Mouse (Mus musculus): ENCODE measurements around the gene Usp19. TPM values are rescaled to one million over a fixed set of nuclear protein-coding genes. Genes with fewer than 3 reads are reported as not detected.

Gene Usp19
- polyA plus RNA-seq, 1 experiment from 2014 or later = 104 TPM

DNA sequence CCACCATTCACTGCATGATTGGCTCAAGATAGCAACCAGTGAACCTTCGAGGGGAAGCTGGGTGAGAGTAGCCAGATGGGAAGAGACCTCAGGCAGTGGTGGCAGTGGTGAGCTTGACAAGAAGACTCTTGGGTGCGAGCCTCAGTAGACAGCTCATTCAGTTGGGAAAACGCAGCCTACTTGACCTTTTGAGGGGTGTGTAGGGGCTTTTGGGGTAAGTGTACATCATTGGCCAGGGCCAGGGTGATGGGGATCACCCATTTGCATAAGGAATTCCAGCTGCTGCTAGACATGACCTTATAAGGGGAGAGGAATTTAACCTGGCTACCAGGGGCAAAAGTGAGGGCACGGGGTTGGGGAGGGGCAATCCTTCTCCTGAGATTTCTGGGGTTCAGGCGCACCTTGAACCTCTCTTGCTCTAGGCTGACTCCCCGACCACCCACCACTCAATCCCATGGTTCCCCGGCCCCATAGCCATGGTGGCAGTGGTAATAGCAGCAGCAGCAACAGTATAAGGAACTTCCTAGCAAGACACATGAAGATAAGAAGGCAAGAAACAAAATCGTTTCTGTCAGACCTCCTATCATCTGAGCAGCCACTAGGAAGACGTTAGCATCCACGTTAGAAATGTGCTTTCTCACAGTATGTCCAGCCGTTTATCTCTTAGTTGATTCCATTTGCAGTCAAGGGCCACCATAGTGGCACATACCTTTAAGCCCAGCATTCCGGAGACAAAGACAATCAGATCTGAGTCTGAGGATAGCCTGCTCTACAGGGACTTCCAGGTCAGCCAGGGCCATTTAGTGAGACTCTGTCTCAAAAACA lies 34.4 kb upstream of the Usp19 start:
- Histone ChIP-seq H3K9ac (no peak overlapping the region), H3K27me3 (replicated peaks) (no peaks in the 10 kb centered on the region), H3K4me3 (no peak overlapping the region), H3K27ac (no peak overlapping the region), H3K4me2 (replicated peaks) (no peak overlapping the region), H3K36me3 (no peaks in the 10 kb centered on the region), H3K4me1 (peaks cover 16% of the 10 kb centered on the region), H3K9me3 (no peaks in the 10 kb centered on the region)
- WGBS = 80% methylated on average over 12 of the region's 12 CpGs
- no peak for ATAC-seq (ENCODE audit: low FRiP score, low read depth)

DNA sequence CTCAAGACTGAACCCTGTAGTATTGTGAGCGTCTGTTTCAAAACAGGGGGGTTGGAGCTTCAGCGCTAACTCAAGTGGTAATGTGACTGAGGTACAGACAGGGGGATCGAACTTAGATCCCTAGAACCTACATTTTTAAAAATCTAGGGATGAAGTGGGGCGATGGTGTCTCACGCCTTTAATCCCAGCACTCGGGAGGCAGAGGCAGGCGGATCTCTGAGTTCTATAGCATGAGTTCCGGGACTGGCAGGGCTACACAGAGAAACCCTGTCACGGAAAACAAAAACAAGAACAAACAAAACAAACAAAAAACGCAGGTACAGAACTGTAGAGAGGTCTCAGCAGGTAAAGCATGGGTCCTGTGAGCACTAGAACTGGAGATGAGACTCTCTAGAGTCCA lies 33.4 kb upstream of the Usp19 start:
- H3K4me2 ChIP-seq (replicated peaks) = no peak overlapping the region
- peaks cover 15% of the 10 kb centered on the region for H3K4me1 ChIP-seq
- H3K9ac ChIP-seq = no peak overlapping the region
- no peaks in the 10 kb centered on the region for H3K27me3 ChIP-seq (replicated peaks)
- no peak overlapping the region for H3K27ac ChIP-seq
- H3K36me3 ChIP-seq = no peaks in the 10 kb centered on the region
- no peaks in the 10 kb centered on the region for H3K9me3 ChIP-seq
- no peak overlapping the region for H3K4me3 ChIP-seq
- no peak for ATAC-seq (ENCODE audit: low FRiP score, low read depth)
- 88% methylated on average over 10 of the region's 10 CpGs for WGBS

GRCm38 (mm10) chr9:108459939-108460318 lies 30.5 kb upstream of the Usp19 start:
- H3K4me1 ChIP-seq = peaks cover 13% of the 10 kb centered on the region
- ATAC-seq (ENCODE audit: low FRiP score, low read depth) = peak; percentile 27; the same call in 1 of the 2 replicates

DNA sequence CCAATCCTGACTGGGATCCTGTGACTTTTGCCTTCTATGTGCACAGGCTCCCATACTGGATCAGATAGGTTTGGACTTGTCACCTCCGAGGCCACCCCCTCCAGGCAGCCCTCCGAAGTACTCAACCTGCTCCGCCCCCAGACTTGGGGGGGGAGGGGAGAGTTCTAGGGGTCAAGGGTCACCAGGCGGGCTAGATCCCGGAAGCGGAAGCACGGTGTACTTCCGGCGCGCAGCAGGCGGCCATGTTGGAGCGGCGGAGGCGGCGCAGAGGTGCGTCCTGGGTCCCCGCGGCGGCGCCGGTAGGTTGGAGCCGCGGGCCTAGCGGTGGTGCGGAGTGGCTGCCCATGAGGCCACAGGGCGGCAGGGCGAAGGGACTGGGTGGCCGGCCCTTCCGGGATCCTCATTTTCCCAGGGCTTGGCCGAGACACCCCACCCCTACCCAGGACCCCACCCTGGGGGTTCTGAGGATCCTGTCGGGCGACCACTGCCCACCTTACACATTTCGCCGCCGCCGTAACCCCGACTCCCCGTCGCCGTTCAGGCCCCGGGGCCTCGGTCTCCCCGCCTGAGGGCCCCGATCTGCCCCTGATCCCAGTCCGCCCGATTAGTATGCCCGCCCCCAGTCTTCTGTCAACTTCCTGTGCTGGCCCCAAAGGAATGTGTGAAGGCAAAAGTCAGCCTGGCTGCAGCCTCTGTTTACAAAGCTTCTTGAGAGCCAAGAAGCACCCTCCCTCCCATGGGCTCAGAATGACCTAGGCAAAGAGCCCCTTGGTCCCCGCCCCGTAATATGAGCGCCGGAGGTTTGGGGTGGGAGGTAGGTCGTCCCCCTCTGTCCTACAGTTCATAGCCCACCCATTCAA lies 29.9 kb upstream of the Usp19 start, which contains the start of gene Ccdc71:
Gene Ccdc71 (plus strand): TSS at position 209 of the 860 bp plus-strand sequence.
- WGBS = under 1% methylated on average over 50 of the region's 52 CpGs
- H3K9ac ChIP-seq = peak within 1 kb of the TSS; percentile 78
- H3K27ac ChIP-seq = peak within 1 kb of the TSS; percentile 54; the same call in 1 of the 2 replicates
- peaks cover 13% of the 10 kb centered on the region for H3K4me1 ChIP-seq
- H3K4me2 ChIP-seq (replicated peaks) = peak within 1 kb of the TSS; percentile 82
- peak; percentile 81 for ATAC-seq (ENCODE audit: low FRiP score, low read depth)
- H3K9me3 ChIP-seq = no peaks in the 10 kb centered on the region
- H3K27me3 ChIP-seq (replicated peaks) = no peaks in the 10 kb centered on the region
- peaks cover 29% of the 10 kb centered on the region for H3K36me3 ChIP-seq
- H3K4me3 ChIP-seq = peak within 1 kb of the TSS; percentile 85

More at GRCm38 (mm10) chr9:108459939-108460318, 30.5 kb upstream of the Usp19 start:
- Histone ChIP-seq H3K9ac (no peak overlapping the region; the same call in 1 of the 2 replicates), H3K4me3 (peak overlapping the region; percentile 85), H3K27me3 (replicated peaks) (no peaks in the 10 kb centered on the region), H3K4me2 (replicated peaks) (peak overlapping the region; percentile 82), H3K36me3 (peaks cover 23% of the 10 kb centered on the region), H3K27ac (no peak overlapping the region), H3K9me3 (no peaks in the 10 kb centered on the region)
- WGBS = 98% methylated on average over 1 of the region's 1 CpGs

DNA sequence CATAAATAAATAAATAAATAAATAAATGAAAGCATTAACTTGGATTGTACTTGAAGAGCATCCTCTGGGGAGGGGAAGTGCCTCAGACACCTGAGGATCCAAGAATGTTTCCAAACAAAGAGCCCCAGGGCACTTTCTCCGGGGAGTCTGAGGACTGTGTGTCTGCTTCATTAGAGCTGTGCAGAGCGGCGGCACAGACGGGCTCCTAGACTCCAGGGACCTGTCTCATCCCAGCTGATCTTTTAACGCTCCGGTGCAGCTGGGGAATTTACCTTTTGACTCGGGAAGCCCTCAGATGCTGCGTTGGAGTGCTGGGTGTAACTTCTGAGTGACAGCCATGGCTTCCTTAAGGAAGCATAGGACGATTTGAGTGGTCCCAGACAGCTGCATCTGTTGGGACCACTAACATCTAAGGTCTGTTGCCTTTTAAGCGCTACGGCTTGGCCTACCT lies 29.2 kb upstream of the Usp19 start, which contains the start of gene Klhdc8b:
Gene Klhdc8b (minus strand): TSS at position 401 of the 451 bp plus-strand sequence.
- Histone ChIP-seq H3K36me3 (peaks cover 35% of the 10 kb centered on the region), H3K9ac (peak within 1 kb of the TSS; percentile 78), H3K4me2 (replicated peaks) (peak within 1 kb of the TSS; percentile 82), H3K27me3 (replicated peaks) (no peaks in the 10 kb centered on the region), H3K4me1 (peaks cover 13% of the 10 kb centered on the region), H3K4me3 (peak within 1 kb of the TSS; percentile 85), H3K9me3 (no peaks in the 10 kb centered on the region), H3K27ac (peak within 1 kb of the TSS; percentile 54; the same call in 1 of the 2 replicates)
- WGBS = 28% methylated on average over 11 of the region's 11 CpGs
- peak; percentile 42 for ATAC-seq (ENCODE audit: low FRiP score, low read depth)

DNA sequence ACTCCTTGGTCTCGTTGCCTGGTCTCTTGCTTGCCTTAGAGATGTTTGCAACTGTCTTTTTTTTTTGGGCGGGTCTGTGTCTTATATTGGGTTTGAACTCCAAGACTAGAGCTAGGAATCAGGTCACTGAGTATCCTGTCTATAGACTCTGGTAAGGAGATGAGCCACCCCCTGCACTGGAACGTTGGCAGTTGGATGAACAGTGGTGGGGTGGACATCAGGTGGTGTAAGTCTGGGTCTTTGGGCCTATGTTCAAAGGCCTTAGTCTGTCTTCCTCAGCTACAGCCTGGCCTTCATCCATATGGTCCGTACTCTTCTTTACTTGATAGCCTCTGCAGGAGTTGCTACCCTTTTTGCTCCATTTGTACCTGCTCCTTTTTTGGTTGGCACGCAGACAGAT lies 28.7 kb upstream of the Usp19 start:
- H3K27me3 ChIP-seq (replicated peaks) = no peaks in the 10 kb centered on the region
- H3K9me3 ChIP-seq = no peaks in the 10 kb centered on the region
- ATAC-seq (ENCODE audit: low FRiP score, low read depth) = no peak
- peaks cover 13% of the 10 kb centered on the region for H3K4me1 ChIP-seq
- H3K36me3 ChIP-seq = peaks cover 37% of the 10 kb centered on the region
- H3K27ac ChIP-seq = no peak overlapping the region
- peak overlapping the region; percentile 78; the same call in 1 of the 2 replicates for H3K9ac ChIP-seq
- peak overlapping the region; percentile 82 for H3K4me2 ChIP-seq (replicated peaks)
- WGBS = 94% methylated on average over 5 of the region's 5 CpGs
- peak overlapping the region; percentile 85 for H3K4me3 ChIP-seq

GRCm38 (mm10) chr9:108462192-108462591 lies 28.2 kb upstream of the Usp19 start:
- Histone ChIP-seq H3K4me1 (peaks cover 13% of the 10 kb centered on the region), H3K4me3 (no peak overlapping the region), H3K27ac (no peak overlapping the region), H3K9me3 (no peaks in the 10 kb centered on the region), H3K9ac (no peak overlapping the region), H3K27me3 (replicated peaks) (no peaks in the 10 kb centered on the region), H3K36me3 (peaks cover 41% of the 10 kb centered on the region), H3K4me2 (replicated peaks) (no peak overlapping the region; the same call in 1 of the 2 replicates)
- WGBS = 95% methylated on average over 10 of the region's 10 CpGs
- no peak for ATAC-seq (ENCODE audit: low FRiP score, low read depth)

GRCm38 (mm10) chr9:108463713-108464112 lies 26.7 kb upstream of the Usp19 start:
- WGBS = 96% methylated on average over 9 of the region's 9 CpGs
- Histone ChIP-seq H3K4me1 (peaks cover 13% of the 10 kb centered on the region), H3K36me3 (peaks cover 44% of the 10 kb centered on the region), H3K9ac (no peak overlapping the region), H3K4me3 (no peak overlapping the region), H3K4me2 (replicated peaks) (no peak overlapping the region), H3K9me3 (no peaks in the 10 kb centered on the region), H3K27ac (no peak overlapping the region), H3K27me3 (replicated peaks) (no peaks in the 10 kb centered on the region)
- no peak for ATAC-seq (ENCODE audit: low FRiP score, low read depth)

DNA sequence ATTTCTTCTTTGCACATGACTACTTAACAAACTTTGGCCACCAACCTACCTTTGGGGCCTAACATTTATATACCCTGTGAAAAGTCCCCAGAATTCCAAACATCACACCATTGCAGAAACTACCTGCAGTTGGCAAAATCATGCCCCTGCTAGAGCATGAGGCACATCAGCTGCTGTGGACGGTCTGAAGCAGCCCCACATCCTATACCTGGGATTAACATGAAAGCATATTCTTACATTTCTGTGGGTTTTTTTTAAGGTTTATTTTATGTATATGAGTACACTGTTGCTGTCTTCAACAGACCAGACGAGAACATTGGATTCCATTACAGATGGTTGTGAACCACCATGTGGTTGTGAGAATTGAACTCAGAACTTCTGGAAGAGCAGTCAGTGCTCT lies 24.2 kb upstream of the Usp19 start:
- Histone ChIP-seq H3K36me3 (peaks cover 44% of the 10 kb centered on the region), H3K27ac (no peak overlapping the region), H3K9ac (no peak overlapping the region), H3K9me3 (no peaks in the 10 kb centered on the region), H3K4me3 (no peak overlapping the region), H3K4me1 (peaks cover 7% of the 10 kb centered on the region), H3K27me3 (replicated peaks) (no peaks in the 10 kb centered on the region), H3K4me2 (replicated peaks) (no peak overlapping the region)
- no peak for ATAC-seq (ENCODE audit: low FRiP score, low read depth)
- WGBS = 95% methylated on average over 2 of the region's 2 CpGs

DNA sequence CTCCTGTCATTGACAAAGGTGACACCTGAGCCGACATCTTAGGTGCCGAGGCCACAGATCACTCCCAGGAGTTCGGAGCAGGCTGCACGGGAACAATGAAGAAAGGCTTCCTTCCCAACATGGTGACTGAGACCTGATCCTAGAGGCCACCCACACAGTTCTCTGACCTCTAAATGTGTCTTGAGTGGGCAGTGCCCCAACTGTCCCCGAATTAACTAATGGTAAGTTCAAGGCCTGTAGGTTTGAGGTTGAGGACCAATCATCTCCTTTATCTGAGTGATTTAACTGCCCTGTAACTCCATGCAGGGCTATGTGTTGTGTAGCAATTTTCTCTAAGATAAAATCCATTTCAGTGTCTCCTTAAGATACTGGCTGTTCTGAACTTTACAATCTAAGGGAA lies 21.0 kb upstream of the Usp19 start:
- H3K4me1 ChIP-seq = no peaks in the 10 kb centered on the region
- H3K9me3 ChIP-seq = no peaks in the 10 kb centered on the region
- H3K9ac ChIP-seq = no peak overlapping the region
- no peak overlapping the region for H3K4me2 ChIP-seq (replicated peaks)
- no peak overlapping the region for H3K27ac ChIP-seq
- H3K36me3 ChIP-seq = peaks cover 26% of the 10 kb centered on the region
- ATAC-seq (ENCODE audit: low FRiP score, low read depth) = no peak
- WGBS = 80% methylated on average over 5 of the region's 5 CpGs
- H3K4me3 ChIP-seq = no peak overlapping the region
- H3K27me3 ChIP-seq (replicated peaks) = no peaks in the 10 kb centered on the region

GRCm38 (mm10) chr9:108469845-108470244 lies 20.6 kb upstream of the Usp19 start:
- Histone ChIP-seq H3K9ac (no peak overlapping the region), H3K9me3 (no peaks in the 10 kb centered on the region), H3K4me1 (no peaks in the 10 kb centered on the region), H3K4me3 (no peak overlapping the region), H3K4me2 (replicated peaks) (no peak overlapping the region), H3K27me3 (replicated peaks) (no peaks in the 10 kb centered on the region), H3K27ac (no peak overlapping the region), H3K36me3 (peaks cover 22% of the 10 kb centered on the region)
- 67% methylated on average over 4 of the region's 4 CpGs for WGBS
- no peak for ATAC-seq (ENCODE audit: low FRiP score, low read depth)

DNA sequence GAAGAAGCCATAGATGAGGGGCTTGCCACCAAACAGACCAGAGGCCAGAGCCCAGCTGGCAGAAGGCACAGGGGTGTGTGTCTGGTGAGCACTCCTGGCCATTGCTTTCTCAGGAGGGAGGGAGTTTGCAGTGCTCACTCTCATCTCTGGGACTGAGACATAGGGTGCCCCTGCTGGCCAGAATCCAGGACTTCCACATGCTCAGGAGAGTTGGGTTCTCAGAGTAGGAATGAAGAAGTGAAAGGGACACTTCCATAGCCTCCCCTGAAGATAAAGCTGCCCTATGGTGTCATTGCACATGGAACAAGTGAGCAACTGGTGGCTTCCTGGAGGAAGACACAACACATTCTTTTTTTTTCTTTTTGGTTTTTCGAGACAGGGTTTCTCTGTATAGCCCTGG lies 15.9 kb upstream of the Usp19 start:
- peaks cover 10% of the 10 kb centered on the region for H3K4me1 ChIP-seq
- WGBS = 73% methylated on average over 1 of the region's 1 CpGs

More for the DNA sequence above, 15.9 kb upstream of the Usp19 start:
- H3K9me3 ChIP-seq = no peaks in the 10 kb centered on the region
- no peak overlapping the region for H3K9ac ChIP-seq
- H3K27ac ChIP-seq = no peak overlapping the region
- H3K27me3 ChIP-seq (replicated peaks) = no peaks in the 10 kb centered on the region
- ATAC-seq (ENCODE audit: low FRiP score, low read depth) = no peak
- H3K36me3 ChIP-seq = no peaks in the 10 kb centered on the region
- H3K4me3 ChIP-seq = no peak overlapping the region
- H3K4me2 ChIP-seq (replicated peaks) = no peak overlapping the region
